Mouse (Mus musculus): ENCODE measurements around the gene Oat.

DNA sequence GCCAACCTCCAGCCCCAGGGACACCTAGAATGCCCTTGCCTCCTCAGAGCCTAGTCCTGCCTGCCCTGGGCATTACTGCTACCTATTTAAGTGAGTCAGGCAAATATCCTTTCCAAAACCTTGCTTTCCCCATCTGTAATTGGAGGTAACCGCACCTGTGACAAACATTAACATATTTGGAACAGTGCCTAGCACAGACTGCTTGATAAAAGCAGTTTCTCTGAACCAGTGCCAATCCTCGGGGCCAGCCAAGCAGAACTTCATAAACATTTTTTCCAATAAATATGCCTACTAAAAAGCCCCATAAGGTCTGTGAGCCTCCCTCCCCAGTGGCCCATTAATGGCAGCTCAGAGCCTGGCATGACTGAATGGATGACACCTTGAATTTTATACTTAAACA, 22.1 kb downstream of the Oat start:
- TF ChIP-seq POLR2A (IDR thresholded peaks at IDR 0.05; ENCODE audit: borderline replicate concordance, control insufficient read depth, low read depth, low read length) (no peak), CTCF (IDR thresholded peaks at IDR 0.05; ENCODE audit: control insufficient read depth, insufficient read depth, low read length) (no peak)

All from bone marrow, adult 2 months (tissue).